Mouse (Mus musculus) kidney, postnatal 25 days (tissue): ENCODE data around the gene Arhgap21.

ENCODE experiments used
- DNase-seq, 2 experiments: peaks; one replicate each; pipeline ENCODE4 v3.0.0; 2021; ENCODE audit warnings: mixed read lengths in 2 of 2

The Arhgap21 gene

GRCm38 (mm10) chr2:20894100-20894690 lies 74.5 kb downstream of the Arhgap21 start:
- DNase-seq, result peak; percentile 30 to 57

GRCm38 (mm10) chr2:20888751-20889150 lies 79.9 kb downstream of the Arhgap21 start:
- no peak for DNase-seq

GRCm38 (mm10) chr2:20883288-20883687 lies 85.4 kb downstream of the Arhgap21 start:
- DNase-seq, result no peak

GRCm38 (mm10) chr2:20879877-20880605 lies 88.6 kb downstream of the Arhgap21 start:
- no peak for DNase-seq

- no peak for DNase-seq
Observed at GRCm38 (mm10) chr2:20874621-20875020, 94.1 kb downstream of the Arhgap21 start.

GRCm38 (mm10) chr2:20869212-20869965 lies 99.3 kb downstream of the Arhgap21 start:
- no peak for DNase-seq

GRCm38 (mm10) chr2:20868052-20868451 lies 100.6 kb downstream of the Arhgap21 start:
- DNase-seq, result no peak

- DNase-seq, result no peak
Observed at GRCm38 (mm10) chr2:20865795-20866194, 102.9 kb downstream of the Arhgap21 start.

GRCm38 (mm10) chr2:20864569-20864968 lies 104.1 kb downstream of the Arhgap21 start:
- no peak for DNase-seq

- DNase-seq, result no peak
Observed at GRCm38 (mm10) chr2:20860756-20861155, 107.9 kb downstream of the Arhgap21 start.

- DNase-seq, result no peak
Observed at GRCm38 (mm10) chr2:20849346-20849745, 119.3 kb downstream of the Arhgap21 start.

- DNase-seq, result no peak
Observed at GRCm38 (mm10) chr2:20831608-20832406, 136.9 kb downstream of the Arhgap21 start.

GRCm38 (mm10) chr2:20830882-20831281 lies 137.8 kb downstream of the Arhgap21 start:
- DNase-seq, result no peak

- DNase-seq, result no peak
Observed at GRCm38 (mm10) chr2:20826258-20826657, 142.4 kb downstream of the Arhgap21 start.

- no peak for DNase-seq
Observed at GRCm38 (mm10) chr2:20818226-20818625, 150.5 kb downstream of the Arhgap21 start.

GRCm38 (mm10) chr2:20813986-20814385 lies 154.7 kb downstream of the Arhgap21 start:
- DNase-seq, result peak in 1 of 2 experiments; percentile 14

- DNase-seq, result peak; percentile 29 to 58
Observed at GRCm38 (mm10) chr2:20811506-20811905, 157.2 kb downstream of the Arhgap21 start.

- no peak for DNase-seq
Observed at GRCm38 (mm10) chr2:20801236-20801890, 167.3 kb downstream of the Arhgap21 start.
